Mouse (Mus musculus) CH12.LX (cell line): Measurements from ENCODE around the gene Phtf2.

Source experiments
- CTCF ChIP-seq, 2 experiments: IDR thresholded peaks in 1 of 2; conservative IDR thresholded peaks in 1 of 2; 2 replicates each; pipeline ENCODE4 v1.5.1; 2011 to 2012; ENCODE audit warnings: low read depth in 2 of 2, low read length in 2 of 2, improper control_type of control experiment in 1 of 2, inconsistent platforms in 1 of 2, mild to moderate bottlenecking in 1 of 2, moderate library complexity in 1 of 2
- HCFC1 ChIP-seq: IDR thresholded peaks from 2 replicates; pipeline ENCODE4 v1.6.1; 2012; ENCODE audit warnings: low read depth, mild to moderate bottlenecking, inconsistent platforms, low read length, improper control_type of control experiment
- MAX ChIP-seq: IDR thresholded peaks from 2 replicates; pipeline ENCODE4 v1.6.1; 2011; ENCODE audit warnings: low read length, improper control_type of control experiment
- MAZ ChIP-seq: IDR thresholded peaks from 2 replicates; pipeline ENCODE4 v1.6.1; 2012; ENCODE audit warnings: low read depth, mild to moderate bottlenecking, inconsistent platforms, low read length, improper control_type of control experiment, moderate library complexity
- POLR2A ChIP-seq: IDR thresholded peaks from 2 replicates; pipeline ENCODE4 v1.6.1; 2011; ENCODE audit warnings: low read depth, mild to moderate bottlenecking, improper control_type of control experiment, low read length
- RAD21 ChIP-seq: IDR thresholded peaks from 2 replicates; pipeline ENCODE4 v1.6.1; 2011; ENCODE audit warnings: low read depth, mild to moderate bottlenecking, low read length, improper control_type of control experiment, moderate library complexity
- TCF12 ChIP-seq: IDR thresholded peaks from 2 replicates; pipeline ENCODE4 v1.6.1; 2014; ENCODE audit warnings: low read depth, mild to moderate bottlenecking, inconsistent platforms, low read length, improper control_type of control experiment

- TF ChIP-seq CTCF (conservative IDR thresholded peaks at IDR 0.05 in 1 of 2, IDR thresholded peaks at IDR 0.05 in 1 of 2; ENCODE audit: low read depth in 2 of 2, low read length in 2 of 2) (no peak), MAZ (no peak), POLR2A (no peak), HCFC1 (no peak), MAX (no peak), TCF12 (no peak), RAD21 (no peak)
These were observed 50.5 kb downstream of the Phtf2 start for GRCm38 (mm10) chr5:20831433-20831832.
